Mouse (Mus musculus) kidney, adult 9 months (tissue): ENCODE measurements at regions not wholly inside any gene's neighbourhood (a gene's known extent, or its start where the extent isn't known, plus 50 kb on each side); places are given as distances from the start of the nearest gene placed in this dataset.

ENCODE experiments used
- DNase-seq: peaks from one replicate; pipeline ENCODE4 v3.0.0; 2022

DNA sequence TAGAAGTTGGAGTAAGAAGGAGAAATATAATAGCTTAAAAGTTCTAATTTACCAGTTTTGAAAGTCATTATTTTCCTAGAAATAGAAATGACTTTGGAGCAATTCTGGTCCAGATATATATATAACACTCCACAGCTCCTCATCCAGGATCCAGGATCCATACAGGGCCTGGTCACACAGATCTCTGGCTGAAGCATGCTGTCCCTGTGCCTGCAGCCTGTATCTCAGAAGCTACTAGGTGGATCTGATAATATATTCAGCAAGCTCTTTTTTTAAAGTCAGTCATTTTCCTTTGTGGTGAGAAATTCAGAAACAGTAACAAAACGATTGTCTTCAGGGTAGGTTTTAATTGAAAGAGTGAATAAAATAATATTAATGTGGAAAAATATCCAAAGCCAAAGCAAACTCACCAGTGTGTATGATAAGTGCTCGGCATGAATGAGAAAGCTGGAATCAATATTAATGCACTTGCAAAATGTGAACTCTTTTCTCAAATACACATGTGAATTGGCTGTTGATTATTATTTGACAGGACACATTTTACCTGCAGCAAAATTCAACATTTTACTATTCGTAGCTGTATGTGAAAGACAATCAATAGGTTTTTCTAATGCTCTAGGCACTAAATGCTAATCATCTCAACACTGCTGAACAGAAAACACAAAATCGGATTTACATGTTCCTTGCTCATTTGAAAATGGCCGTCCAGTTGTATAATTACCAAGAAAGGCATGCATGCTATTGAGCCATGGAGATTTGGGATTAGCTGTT lies 288.1 kb upstream of the Cxadr start:
- no peak for DNase-seq

DNA sequence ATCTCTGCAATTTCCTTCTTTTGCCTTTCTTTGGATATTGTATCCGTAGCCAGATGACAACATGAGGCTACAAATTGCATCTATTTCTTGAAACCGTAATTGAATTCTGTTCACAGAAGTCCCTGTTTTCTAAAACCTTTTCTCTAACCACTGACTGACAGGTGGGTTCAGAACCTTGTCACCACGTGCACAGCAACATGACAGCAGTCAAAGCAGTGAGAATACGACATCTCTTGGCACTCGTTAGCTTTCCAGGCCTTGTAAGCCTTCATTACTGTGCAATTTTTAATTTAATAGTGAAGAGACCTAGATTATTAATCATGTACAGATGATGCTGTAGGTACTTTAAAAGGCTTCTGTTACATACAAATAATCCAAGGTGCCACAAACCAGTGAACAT lies 297.3 kb upstream of the Cxadr start:
- no peak for DNase-seq

DNA sequence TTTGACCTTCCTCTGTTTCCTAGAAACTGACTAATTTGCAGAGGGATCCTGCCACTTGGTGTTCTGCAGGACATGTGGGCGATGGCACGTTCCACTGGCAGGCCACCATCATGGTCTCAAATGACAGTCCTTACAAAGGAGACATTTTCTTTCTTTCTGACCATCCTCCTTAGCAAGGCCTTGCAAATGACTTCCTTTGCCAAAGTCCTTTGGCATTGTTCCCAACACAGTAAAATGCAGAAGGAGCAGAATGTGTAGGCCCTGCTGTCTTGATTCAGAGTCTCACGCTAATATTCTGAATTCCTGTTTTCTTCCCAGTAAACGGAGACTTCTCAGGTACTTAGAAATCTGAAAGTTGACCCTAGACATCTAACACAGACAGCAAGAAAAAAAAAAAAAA lies 308.3 kb upstream of the Cxadr start:
- no peak for DNase-seq

DNA sequence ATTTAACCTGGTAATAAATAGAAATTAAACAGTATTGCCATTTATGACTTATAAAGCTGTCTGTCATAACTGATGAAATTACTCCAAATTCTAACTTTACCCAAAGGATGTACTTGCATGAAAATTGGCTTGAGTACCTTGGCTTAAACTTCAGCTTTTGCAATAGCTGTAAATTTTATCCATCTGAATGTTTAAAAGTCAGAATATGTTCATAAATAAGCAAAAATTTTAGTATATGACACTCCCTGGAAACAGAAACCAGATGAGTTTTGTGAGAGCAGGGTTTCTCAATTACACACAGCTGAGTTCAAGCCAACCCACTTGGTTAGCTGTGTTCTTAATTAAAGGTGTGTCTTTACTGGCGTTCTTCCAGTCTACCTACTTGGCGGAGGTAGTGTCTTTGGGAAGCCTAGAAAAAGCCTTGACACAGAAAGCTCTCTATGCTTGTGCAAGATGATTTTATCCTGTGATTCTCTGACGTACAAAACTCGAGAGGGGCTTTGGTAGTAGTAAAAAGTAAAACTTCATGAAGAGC lies 311.4 kb upstream of the Cxadr start:
- no peak for DNase-seq

DNA sequence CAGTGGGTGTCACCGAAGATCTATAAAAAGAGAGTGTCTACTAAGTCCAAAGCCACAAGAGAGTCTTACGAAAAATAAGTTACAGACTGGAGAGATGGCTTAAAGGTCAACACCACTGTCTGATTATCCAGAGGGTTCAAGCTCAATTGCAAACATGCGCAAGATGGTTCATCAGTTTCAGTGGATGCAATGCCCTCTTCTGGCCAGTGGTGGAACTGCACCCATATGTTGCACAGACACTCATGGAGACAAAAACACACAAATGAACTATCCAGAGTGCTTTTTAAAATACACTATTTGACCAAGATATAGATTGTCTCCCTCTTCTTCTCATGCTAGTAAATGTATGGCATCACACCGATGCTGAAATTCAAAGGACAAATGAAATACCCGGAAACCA lies 312.1 kb upstream of the Cxadr start:
- no peak for DNase-seq

DNA sequence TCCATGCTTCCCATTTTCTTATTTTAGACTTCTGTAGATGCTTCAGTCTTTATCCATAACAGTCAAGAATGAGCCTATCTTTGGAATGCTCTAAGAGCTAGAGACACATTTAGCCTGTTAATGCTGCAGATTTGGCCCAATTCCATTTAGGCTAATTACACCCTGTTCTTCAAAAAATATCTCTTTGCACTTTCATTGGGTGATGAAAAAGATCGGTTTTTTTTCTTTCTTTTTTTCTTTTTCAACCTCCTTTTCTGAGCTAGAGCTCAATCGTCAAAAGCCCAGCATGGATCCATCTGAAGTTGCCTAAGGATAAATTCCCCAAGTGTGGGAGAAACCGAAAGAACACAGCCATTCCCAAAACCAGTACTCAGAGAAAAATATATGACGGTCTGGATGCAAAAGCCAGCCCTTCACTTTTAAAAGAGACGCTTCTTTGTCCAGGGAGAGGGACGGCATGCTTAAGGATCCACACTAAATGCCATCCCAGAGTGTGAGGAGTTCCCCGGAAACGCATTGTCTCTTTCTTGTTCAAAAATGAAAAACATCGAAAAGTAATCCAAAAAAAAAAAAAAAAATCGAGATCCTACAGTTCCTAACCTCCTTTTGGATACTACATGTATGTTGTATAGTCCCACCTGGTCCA lies 314.3 kb upstream of the Cxadr start:
- no peak for DNase-seq

DNA sequence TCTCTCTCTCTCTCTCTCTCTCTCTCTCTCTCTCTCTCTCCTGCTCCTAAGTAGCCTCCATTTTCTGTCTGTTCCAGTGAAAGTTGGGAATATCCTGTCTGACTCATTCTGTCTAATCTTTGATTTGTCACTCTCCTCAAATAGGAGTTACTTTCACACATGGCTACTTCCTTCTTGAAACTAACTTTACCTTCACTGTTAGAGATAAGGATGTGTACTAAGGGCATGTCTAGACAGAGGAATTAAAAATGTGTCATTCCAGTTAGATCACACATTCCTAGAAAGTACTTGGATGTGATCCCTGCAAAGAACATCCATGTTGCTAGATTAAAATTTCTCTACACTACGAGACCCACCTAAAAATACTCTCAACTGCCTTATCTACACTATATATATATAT lies 346.9 kb upstream of the Gm11146 start:
- DNase-seq: no peak

DNA sequence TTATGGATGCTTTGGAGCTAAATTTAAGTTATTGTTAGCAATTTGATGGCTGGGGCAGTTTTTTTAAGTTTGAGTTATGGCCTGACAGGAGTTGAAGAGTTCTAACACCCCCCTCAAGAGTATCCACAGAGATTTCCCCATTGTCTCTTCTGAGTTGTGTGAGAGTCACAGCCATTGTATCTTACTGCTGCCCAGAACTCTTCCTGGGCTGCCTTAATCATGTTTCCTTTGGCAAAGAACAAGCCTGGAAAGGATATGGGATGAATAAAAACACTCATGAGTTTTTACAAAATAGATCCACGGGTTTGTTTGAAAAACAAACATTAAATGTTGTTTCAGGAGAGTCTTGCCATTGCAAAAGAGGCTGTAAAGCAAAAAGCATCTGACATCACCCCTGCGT lies 343.5 kb upstream of the Gm11146 start:
- no peak for DNase-seq

DNA sequence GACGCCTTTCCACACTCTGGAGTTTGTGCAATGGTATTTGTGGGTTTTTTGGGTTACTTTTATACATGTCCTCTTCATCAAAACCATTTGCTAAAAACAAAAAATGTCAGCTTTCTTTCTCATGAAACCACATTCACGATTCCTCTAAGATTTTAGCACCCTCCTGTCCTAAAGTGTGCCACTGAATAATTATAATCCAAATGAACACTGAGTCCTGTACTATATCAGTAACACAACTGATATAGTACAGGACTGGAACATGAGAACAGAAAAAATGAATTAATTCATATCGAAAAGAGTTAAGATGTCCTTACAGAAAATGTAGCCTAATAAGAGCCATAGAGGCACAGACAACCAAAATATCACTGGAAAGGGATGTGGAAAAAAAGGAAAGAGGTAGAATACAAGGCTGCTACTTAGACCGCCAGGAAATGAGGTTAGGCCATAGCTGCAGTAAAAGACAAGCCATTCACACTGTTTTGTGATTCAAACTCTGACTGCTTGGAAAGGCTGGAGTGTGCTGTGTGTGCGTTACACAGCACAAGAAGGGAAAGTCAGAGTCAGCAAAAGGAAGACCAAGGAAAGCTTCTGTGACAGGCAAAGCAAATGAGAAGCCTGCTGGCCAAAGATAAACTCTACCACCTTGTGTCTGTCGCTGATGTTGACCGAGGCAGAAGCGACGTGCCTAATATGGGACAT lies 329.3 kb upstream of the Gm11146 start:
- DNase-seq: no peak

DNA sequence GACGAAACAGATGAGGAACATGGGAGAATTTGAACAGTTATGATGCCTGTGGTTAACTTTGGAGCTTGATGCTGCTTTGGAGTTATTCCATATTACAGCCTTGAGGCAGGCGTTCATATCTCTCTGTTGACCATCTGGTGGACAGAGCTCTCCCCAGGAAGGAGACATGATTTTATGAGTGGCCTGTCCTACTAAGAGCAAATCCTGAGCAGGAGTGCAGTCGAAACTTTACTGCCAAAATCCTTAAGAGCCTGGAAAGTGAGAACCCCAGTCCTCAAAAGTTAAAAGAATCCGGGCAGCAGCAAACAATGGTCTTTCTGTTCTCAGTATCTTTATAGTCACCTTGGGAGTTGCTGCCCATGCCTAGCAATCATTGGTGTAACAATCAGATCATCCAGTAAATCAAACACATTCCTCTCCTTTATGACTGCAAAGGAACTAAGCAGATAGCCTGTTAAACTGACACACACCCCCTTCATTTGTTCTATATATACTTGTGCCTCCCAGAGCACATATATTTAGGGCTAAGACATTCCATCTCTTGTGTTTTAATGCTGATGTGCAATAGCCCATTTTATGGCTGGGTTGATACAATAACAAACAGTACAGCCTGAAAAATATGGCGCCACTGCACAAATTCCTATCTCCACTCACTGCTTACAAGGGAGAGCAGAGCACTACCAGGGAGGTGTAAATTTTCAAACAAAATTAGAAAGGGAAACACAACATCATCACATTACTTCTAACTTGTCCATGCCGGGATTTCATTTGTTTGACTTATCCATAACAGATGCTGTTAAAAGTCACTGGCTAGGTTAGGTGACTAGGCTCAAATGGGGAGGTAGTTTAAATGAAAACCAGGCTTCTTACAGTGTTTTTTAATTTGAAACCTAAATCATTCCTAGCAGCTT lies 312.5 kb upstream of the Gm11146 start:
- no peak for DNase-seq

DNA sequence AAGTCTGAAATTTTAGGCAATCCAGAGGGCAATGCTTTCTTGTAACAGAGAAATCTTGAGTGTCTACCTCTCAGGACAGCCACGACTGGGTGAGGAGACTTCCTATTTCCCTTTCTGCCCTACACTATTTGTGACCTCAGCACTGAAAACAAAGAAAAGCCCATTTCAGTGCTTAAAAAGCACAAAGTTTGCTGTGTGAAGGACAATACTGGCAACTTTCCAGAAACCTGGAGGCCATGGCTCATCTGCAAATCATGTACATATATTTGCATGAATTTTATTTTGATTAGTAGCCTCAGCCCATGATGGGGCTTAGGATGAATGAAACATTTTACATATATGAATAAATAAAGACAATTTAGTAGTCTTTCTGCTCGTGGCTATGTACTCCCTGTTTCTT lies 292.4 kb upstream of the Gm11146 start:
- no peak for DNase-seq

DNA sequence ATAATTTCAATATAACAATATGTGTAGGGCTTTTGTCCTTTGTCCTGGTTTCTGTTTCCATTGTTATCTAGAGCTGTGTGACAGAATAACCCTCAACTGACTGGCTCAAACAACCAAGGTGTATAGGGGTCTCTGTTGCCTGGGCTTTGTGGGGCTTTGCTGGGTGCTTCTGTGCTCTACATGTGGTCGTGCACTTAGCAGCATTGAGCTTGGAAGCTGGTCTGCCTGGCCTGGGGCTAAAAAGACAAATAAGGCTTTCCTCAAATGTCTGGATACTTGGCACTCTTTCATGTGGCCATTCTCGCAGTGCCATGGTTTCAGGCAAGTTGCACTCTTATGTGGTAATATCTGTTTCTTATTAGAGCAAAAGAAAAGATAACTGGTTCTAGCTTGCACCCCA lies 291.8 kb upstream of the Gm11146 start:
- no peak for DNase-seq

DNA sequence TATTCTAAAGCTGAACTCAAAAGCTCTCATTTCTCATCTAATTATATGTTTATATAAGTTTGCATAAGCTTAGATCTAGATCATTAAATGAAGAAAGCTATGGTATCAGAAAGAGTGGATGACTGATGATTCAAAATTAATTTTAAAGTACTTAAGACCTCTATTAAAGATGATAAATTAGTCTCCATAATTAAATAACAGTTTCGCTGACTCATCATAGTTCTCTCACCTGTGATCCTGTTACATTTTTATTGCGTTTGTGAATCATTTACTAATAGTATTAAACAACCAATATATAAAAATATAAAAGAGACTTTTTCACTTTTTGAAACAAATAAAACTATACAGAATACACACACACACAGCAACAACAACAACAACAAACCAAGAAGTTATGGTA lies 290.8 kb upstream of the Gm11146 start:
- no peak for DNase-seq

DNA sequence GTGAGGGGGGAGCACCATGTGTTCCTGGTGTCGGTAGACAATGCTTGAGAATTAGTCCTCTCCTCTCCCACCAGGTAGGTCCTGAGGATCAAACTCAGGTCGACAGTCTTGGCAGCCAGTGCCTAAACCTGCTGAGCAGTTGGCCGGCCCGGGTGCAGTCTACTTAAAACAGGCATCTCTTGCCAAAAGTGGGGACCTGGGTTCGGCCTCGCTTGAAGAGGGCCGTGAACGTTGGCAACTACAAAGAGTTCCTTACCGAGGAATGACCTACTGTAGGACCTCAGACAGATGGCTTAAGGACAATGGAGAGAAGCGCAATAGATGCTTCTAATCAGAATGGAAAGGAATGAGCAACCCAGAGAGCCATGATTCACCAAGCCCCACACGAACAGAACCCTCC lies 287.5 kb upstream of the Gm11146 start:
- no peak for DNase-seq

DNA sequence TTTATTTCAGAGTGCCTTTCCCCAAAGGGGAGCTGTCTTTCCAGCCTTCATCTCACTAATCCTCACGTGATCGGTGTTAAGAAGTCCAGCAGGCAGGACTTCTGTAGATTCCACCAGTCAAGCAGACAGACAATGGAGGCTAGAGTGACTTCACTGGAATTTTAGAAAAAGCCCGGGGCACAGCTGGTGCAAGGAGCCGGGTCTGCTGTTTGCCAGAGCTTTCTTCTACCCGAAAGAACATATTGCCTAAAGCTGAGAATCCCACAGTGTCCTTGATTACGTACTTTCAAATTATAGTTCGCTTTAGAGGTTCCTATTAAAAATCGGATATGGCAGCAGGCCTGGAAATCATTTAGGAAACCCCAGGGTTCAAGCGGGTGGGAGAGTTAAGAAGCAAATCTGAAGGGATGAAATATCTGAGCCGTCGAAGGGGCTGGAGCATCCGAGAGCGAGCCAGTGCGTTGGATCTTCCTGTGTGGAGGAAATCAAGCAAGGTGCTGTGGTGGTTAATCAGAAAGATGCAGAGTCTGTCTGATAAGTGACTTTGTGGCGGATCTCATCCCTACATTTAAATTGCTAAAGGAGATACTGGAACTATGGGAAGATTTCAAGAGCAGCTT lies 283.3 kb upstream of the Gm11146 start:
- DNase-seq: no peak

DNA sequence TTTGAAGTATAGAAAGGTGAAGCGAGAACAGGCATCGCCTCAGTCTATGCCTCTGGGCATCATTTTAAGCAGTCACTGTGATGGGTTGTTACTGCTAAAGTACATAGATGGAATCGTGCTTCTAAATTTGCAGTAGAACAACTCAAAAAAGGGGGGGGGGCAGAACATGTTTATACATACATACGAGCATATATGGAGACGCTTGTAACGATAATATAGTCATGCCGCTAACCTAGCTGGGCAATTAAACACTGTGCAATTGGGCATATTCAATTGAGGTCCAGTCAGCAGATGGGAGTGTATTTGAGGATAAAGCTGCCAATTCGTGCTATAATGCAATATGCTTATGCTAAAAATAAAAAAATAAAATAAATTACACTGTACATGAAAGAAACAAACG lies 282.6 kb upstream of the Gm11146 start:
- DNase-seq: no peak

DNA sequence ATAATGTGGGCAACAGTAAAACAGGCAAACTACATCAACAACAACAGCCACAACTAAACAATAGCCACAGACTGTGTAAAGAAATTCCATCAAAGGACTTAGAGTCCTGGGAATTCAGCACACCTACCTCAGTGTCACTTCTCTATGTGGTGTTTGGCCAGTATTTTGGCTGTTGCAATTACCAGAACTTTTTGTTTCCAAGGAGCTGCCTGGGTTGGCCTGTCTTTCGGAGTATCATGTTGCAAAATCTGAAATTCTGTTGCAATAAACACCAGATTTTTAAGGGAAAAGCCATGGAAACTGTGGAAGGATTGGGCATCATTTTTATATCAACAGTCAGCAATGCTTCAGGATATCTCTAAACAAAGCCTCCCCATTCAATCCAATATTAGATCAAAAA lies 275.1 kb upstream of the Gm11146 start:
- DNase-seq: no peak

DNA sequence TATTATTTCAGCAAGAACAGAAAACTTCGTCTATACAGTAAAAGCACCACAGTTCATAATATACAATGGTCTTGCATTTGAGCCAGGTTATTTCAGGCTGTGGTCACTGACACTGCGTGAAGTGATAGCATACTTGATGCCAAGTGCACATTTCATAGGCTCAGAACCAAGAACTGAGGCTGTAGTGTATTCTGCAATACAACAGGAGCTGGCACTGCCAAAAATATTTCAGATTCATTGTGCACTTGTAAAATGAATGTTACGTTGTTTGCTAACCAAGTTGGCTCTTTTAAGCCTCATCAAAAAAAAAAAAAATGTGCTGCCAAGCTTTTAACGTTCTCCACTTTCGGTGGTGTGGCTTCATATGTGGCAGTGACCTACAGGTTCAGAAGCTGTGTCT lies 261.4 kb upstream of the Gm11146 start:
- no peak for DNase-seq

DNA sequence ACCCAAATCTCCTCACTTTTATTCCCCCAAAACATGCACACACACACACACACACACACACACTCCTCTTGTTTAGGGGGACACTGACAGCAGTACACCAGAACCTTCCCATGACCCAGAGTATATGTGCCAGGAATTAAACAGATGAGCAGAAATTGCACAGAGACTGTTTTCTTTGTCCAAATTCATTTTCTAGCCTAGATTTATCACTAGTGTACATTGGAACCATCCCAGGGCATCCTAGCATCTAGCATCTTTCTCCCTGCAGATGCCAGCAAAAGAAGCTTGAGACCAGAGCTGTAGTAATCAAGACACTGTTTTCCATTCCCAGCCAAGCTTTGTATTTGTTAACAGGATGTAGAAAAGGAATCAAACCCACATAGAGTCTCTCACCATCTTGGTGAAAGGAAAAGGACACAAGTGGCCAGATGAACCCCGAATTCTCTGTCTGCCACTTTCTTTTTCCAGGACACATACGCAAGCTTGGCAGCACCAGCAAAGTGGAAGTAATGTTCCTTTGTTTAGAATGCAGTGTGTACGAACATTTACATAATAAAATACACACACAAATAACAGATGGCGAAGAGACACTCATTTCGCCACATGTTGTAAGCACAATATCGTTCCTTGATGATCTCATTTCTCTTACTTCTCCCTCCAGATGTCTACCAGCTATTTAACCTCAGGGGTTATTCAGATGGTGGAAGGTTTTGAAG lies 250.3 kb upstream of the Gm11146 start:
- no peak for DNase-seq

DNA sequence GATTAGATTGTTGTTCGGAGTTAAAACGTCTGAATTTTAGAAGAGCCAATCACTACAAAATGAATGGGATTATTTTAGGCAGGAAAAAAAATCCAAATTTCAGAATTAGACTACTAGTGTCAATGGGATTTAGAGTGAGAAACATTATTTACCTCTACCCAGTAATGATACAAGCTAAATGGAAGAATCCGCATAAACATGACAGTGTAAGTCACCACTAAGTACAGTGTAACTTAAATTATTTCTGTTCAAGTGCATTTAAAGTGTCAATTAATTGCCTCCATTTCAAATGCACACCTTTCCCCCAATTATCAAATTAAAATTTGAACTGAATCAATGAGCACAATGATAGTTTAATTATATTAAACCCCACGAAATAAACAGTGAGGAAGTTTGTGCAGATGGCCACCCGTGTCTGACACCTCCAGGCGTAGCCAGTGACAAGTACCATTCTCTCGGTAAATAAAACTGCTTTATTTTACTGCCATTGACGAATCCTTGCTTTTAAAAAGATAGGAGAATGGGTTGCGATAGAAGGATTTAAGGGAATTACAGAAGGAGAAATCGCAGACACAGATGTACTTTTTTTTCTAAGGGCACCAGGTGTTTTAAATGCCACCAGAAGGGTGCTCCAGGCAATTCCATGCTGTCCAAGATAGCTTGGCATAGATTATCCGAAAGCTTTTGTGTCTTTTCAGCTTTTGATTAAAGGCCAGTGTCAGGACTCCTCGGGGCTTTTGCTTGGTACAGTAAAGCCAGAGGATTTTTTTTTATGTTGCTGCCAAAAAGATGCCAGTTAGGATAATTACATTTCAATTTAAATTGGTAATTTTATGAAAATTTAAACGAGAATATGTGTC lies 249.5 kb upstream of the Gm11146 start:
- no peak for DNase-seq

DNA sequence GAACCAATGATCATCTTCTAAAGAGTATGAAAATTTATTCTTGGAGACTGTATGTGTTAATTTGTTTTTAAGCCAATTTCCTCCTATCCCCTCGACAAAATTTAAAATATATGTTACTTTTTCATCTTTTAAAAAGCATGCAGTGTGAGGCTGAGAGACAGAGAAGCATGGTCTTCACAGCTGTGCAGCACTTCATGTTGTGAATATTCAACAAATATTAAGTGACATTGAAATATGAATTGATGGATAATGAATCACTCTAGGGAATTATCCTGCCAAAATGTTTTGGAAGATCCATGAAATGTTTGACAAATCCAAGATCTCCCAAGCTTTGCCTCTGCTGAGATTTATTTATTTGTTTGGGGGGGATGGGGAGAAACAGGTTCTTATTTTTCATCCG lies 233.9 kb upstream of the Gm11146 start:
- no peak for DNase-seq
